Mouse (Mus musculus) E14TG2a.4 (cell line): ENCODE data around the gene Lrrc17.

Experiments used
- CTCF ChIP-seq: conservative IDR thresholded peaks from 2 replicates; pipeline ENCODE4 v1.5.1; 2014; ENCODE audit warnings: low read length
- NANOG ChIP-seq: IDR thresholded peaks from 2 replicates; pipeline ENCODE4 v1.6.1; 2014; ENCODE audit warnings: borderline replicate concordance, low read length, mixed read lengths
- POU5F1 ChIP-seq: IDR thresholded peaks from 2 replicates; pipeline ENCODE4 v1.6.1; 2014; ENCODE audit warnings: low read length, borderline replicate concordance

- TF ChIP-seq CTCF (no peak), NANOG (no peak), POU5F1 (no peak)
Observed at GRCm38 (mm10) chr5:21526835-21527485, 16.4 kb upstream of the Lrrc17 start.
